Mouse (Mus musculus): ENCODE measurements around the gene Mpp1. TPM values are rescaled to one million over a fixed set of nuclear protein-coding genes. Genes with fewer than 3 reads are reported as not detected.
"Not testable (repeated sequence)": the region's sequence is repeated elsewhere in the genome, so short reads cannot be mapped to it uniquely, and the experiment has no call there.

Gene Mpp1
- 32.6 and 44.6 TPM in 2 replicates for polyA plus RNA-seq (2015; fragmentation: Nextera tagmentation; extraction: Ambion mirVana)

- WGBS = 19% methylated on average over 36 of the region's 36 CpGs
- Histone ChIP-seq H3K36me3 (no peaks in the 10 kb centered on the region), H3K4me1 (no peaks in the 10 kb centered on the region), H3K9ac (replicated peaks) (peak within 1 kb of the TSS; percentile 52), H3K4me2 (peak within 1 kb of the TSS; percentile 65), H3K9me3 (replicated peaks) (no peaks in the 10 kb centered on the region), H3K27me3 (replicated peaks) (no peaks in the 10 kb centered on the region), H3K4me3 (replicated peaks) (peak within 1 kb of the TSS; percentile 50), H3K27ac (replicated peaks) (peak within 1 kb of the TSS; percentile 66)
- ATAC-seq (ENCODE audit: low FRiP score) = peak; percentile 100
Observed at GRCm38 (mm10) chrX:75130467-75131160, at the start of gene Mpp1. TSS of gene Mpp1 (minus strand) at chrX:75131016.

GRCm38 (mm10) chrX:75163670-75164069 is 32.9 kb upstream of the Mpp1 start, which contains the start of gene Smim9:
TSS of gene Smim9 (minus strand) at chrX:75163770.
- WGBS = 72% methylated on average over 1 of the region's 1 CpGs
- no peaks in the 10 kb centered on the region for H3K9me3 ChIP-seq (replicated peaks)

GRCm38 (mm10) chrX:75155576-75156243 is 24.9 kb upstream of the Mpp1 start:
- Histone ChIP-seq H3K27ac (replicated peaks) (no peak overlapping the region), H3K4me3 (replicated peaks) (peak overlapping the region; percentile 45), H3K36me3 (no peaks in the 10 kb centered on the region), H3K9me3 (replicated peaks) (no peaks in the 10 kb centered on the region), H3K9ac (replicated peaks) (peak overlapping the region; percentile 32; the same call in 1 of the 2 replicates), H3K27me3 (replicated peaks) (no peaks in the 10 kb centered on the region), H3K4me2 (peak overlapping the region; percentile 68), H3K4me1 (no peaks in the 10 kb centered on the region)
- ATAC-seq (ENCODE audit: low FRiP score) = no peak
- WGBS = 29% methylated on average over 28 of the region's 49 CpGs

More at GRCm38 (mm10) chrX:75163670-75164069, 32.9 kb upstream of the Mpp1 start, which contains the start of gene Smim9:
- H3K4me3 ChIP-seq (replicated peaks) = no peak within 1 kb of the TSS
- no peaks in the 10 kb centered on the region for H3K36me3 ChIP-seq
- no peak within 1 kb of the TSS for H3K27ac ChIP-seq (replicated peaks)
- H3K27me3 ChIP-seq (replicated peaks) = no peaks in the 10 kb centered on the region
- no peaks in the 10 kb centered on the region for H3K4me1 ChIP-seq
- ATAC-seq (ENCODE audit: low FRiP score) = no peak
- no peak within 1 kb of the TSS for H3K4me2 ChIP-seq
- no peak within 1 kb of the TSS for H3K9ac ChIP-seq (replicated peaks)

GRCm38 (mm10) chrX:75152249-75152648 is 21.4 kb upstream of the Mpp1 start:
- no peaks in the 10 kb centered on the region for H3K36me3 ChIP-seq
- no peak overlapping the region for H3K27ac ChIP-seq (replicated peaks)
- no peak overlapping the region for H3K4me2 ChIP-seq
- no peak for ATAC-seq (ENCODE audit: low FRiP score)
- H3K4me1 ChIP-seq = no peaks in the 10 kb centered on the region
- no peak overlapping the region for H3K9ac ChIP-seq (replicated peaks)
- WGBS = 61% methylated on average over 1 of the region's 1 CpGs
- H3K27me3 ChIP-seq (replicated peaks) = no peaks in the 10 kb centered on the region
- H3K9me3 ChIP-seq (replicated peaks) = no peaks in the 10 kb centered on the region
- H3K4me3 ChIP-seq (replicated peaks) = no peak overlapping the region

- Histone ChIP-seq H3K36me3 (no peaks in the 10 kb centered on the region), H3K27me3 (replicated peaks) (no peaks in the 10 kb centered on the region), H3K4me3 (replicated peaks) (no peak overlapping the region), H3K4me2 (no peak overlapping the region), H3K9ac (replicated peaks) (no peak overlapping the region), H3K27ac (replicated peaks) (no peak overlapping the region), H3K9me3 (replicated peaks) (no peaks in the 10 kb centered on the region), H3K4me1 (no peaks in the 10 kb centered on the region)
- ATAC-seq (ENCODE audit: low FRiP score) = no peak
- 81% methylated on average over 2 of the region's 2 CpGs for WGBS
Observed at GRCm38 (mm10) chrX:75150304-75150703, 19.5 kb upstream of the Mpp1 start.

GRCm38 (mm10) chrX:75148414-75148813 is 17.6 kb upstream of the Mpp1 start:
- Histone ChIP-seq H3K4me3 (replicated peaks) (no peak overlapping the region), H3K9ac (replicated peaks) (no peak overlapping the region), H3K27ac (replicated peaks) (no peak overlapping the region), H3K4me1 (no peaks in the 10 kb centered on the region), H3K27me3 (replicated peaks) (no peaks in the 10 kb centered on the region), H3K9me3 (replicated peaks) (no peaks in the 10 kb centered on the region), H3K4me2 (no peak overlapping the region), H3K36me3 (no peaks in the 10 kb centered on the region)
- WGBS = 83% methylated on average over 4 of the region's 4 CpGs
- no peak for ATAC-seq (ENCODE audit: low FRiP score)

GRCm38 (mm10) chrX:75143124-75143555 is 12.3 kb upstream of the Mpp1 start:
- peak overlapping the region; percentile 60 for H3K4me2 ChIP-seq
- WGBS = 22% methylated on average over 14 of the region's 42 CpGs
- H3K9me3 ChIP-seq (replicated peaks); H3K36me3 ChIP-seq; H3K27ac ChIP-seq (replicated peaks); H3K27me3 ChIP-seq (replicated peaks); H3K4me1 ChIP-seq: not testable (repeated sequence)
- ATAC-seq (ENCODE audit: low FRiP score) = peak; percentile 59
- H3K4me3 ChIP-seq (replicated peaks) = peak overlapping the region; percentile 40
- H3K9ac ChIP-seq (replicated peaks) = 0 out of 2 replicates have a peak overlapping the region, but pooled peaks have one; percentile 31

GRCm38 (mm10) chrX:75138182-75138581 is 7.4 kb upstream of the Mpp1 start:
- no peak for ATAC-seq (ENCODE audit: low FRiP score)
- WGBS = 93% methylated on average over 2 of the region's 2 CpGs
- H3K9ac ChIP-seq (replicated peaks) = no peak overlapping the region

GRCm38 (mm10) chrX:75137729-75138128 is 6.9 kb upstream of the Mpp1 start:
- Histone ChIP-seq H3K4me2 (no peak overlapping the region), H3K9ac (replicated peaks) (no peak overlapping the region), H3K36me3 (no peaks in the 10 kb centered on the region), H3K4me1 (no peaks in the 10 kb centered on the region), H3K27me3 (replicated peaks) (no peaks in the 10 kb centered on the region), H3K9me3 (replicated peaks) (no peaks in the 10 kb centered on the region), H3K4me3 (replicated peaks) (no peak overlapping the region), H3K27ac (replicated peaks) (no peak overlapping the region)
- ATAC-seq (ENCODE audit: low FRiP score) = no peak
- 90% methylated on average over 2 of the region's 2 CpGs for WGBS

More at GRCm38 (mm10) chrX:75138182-75138581, 7.4 kb upstream of the Mpp1 start:
- Histone ChIP-seq H3K4me3 (replicated peaks) (no peak overlapping the region), H3K4me2 (no peak overlapping the region), H3K27me3 (replicated peaks) (no peaks in the 10 kb centered on the region), H3K27ac (replicated peaks) (no peak overlapping the region), H3K9me3 (replicated peaks) (no peaks in the 10 kb centered on the region), H3K36me3 (no peaks in the 10 kb centered on the region), H3K4me1 (no peaks in the 10 kb centered on the region)

- Histone ChIP-seq H3K4me2 (no peak overlapping the region), H3K4me3 (replicated peaks) (no peak overlapping the region), H3K4me1 (no peaks in the 10 kb centered on the region), H3K27me3 (replicated peaks) (no peaks in the 10 kb centered on the region), H3K27ac (replicated peaks) (no peak overlapping the region), H3K9me3 (replicated peaks) (no peaks in the 10 kb centered on the region), H3K9ac (replicated peaks) (no peak overlapping the region), H3K36me3 (no peaks in the 10 kb centered on the region)
- no peak for ATAC-seq (ENCODE audit: low FRiP score)
Observed at GRCm38 (mm10) chrX:75136938-75137337, 6.1 kb upstream of the Mpp1 start.

- peak overlapping the region; percentile 11; the same call in 1 of the 2 replicates for H3K4me2 ChIP-seq
- H3K9ac ChIP-seq (replicated peaks) = no peak overlapping the region
- H3K9me3 ChIP-seq (replicated peaks) = no peaks in the 10 kb centered on the region
- H3K36me3 ChIP-seq = no peaks in the 10 kb centered on the region
- no peak for ATAC-seq (ENCODE audit: low FRiP score)
- H3K27ac ChIP-seq (replicated peaks) = no peak overlapping the region
- H3K4me1 ChIP-seq = no peaks in the 10 kb centered on the region
- H3K4me3 ChIP-seq (replicated peaks) = no peak overlapping the region
- WGBS = 76% methylated on average over 2 of the region's 2 CpGs
- no peaks in the 10 kb centered on the region for H3K27me3 ChIP-seq (replicated peaks)
Observed at GRCm38 (mm10) chrX:75129474-75129873, 1.3 kb downstream of the Mpp1 start.

All from neural tube, embryonic 15.5 days (tissue).